Mouse (Mus musculus): ENCODE results near the gene Bhlha15.

The Bhlha15 gene

GRCm38 (mm10) chr5:144231410-144231809 is 41.3 kb downstream of the Bhlha15 start:
- in situ Hi-C loops (cut with MboI) = loop anchor here (25.0 kb wide), 1 partner anchor 506 kb away; no protein-coding TSS in a partner anchor

- in situ Hi-C loops (cut with MboI) = loop anchor here (25.0 kb wide), 1 partner anchor 505 kb away; no protein-coding TSS in a partner anchor
Observed at GRCm38 (mm10) chr5:144232531-144232930, 42.4 kb downstream of the Bhlha15 start.

GRCm38 (mm10) chr5:144234222-144234621 is 44.1 kb downstream of the Bhlha15 start:
- in situ Hi-C loops (cut with MboI) = loop anchor here (25.0 kb wide), 1 partner anchor 503 kb away; no protein-coding TSS in a partner anchor

- in situ Hi-C loops (cut with MboI) = loop anchor here (25.0 kb wide), 1 partner anchor 503 kb away; no protein-coding TSS in a partner anchor
Observed at GRCm38 (mm10) chr5:144234714-144235113, 44.6 kb downstream of the Bhlha15 start.

GRCm38 (mm10) chr5:144238969-144239368 is 48.9 kb downstream of the Bhlha15 start:
- in situ Hi-C loops (cut with MboI) = loop anchor here (25.0 kb wide), 1 partner anchor 498 kb away; no protein-coding TSS in a partner anchor
